Mouse (Mus musculus): ENCODE measurements around the gene Rab4a.

- TF ChIP-seq POLR2A (IDR thresholded peaks at IDR 0.05; ENCODE audit: insufficient read depth, low read depth, low read length), result no peak
- TF ChIP-seq CTCF (IDR thresholded peaks at IDR 0.05), result no peak
Observed at GRCm38 (mm10) chr8:123766516-123766915, 39.3 kb upstream of the Rab4a start.
